Mouse (Mus musculus) G1E-ER4 (cell line): Measurements from ENCODE around the gene Cpsf3. TPM values are rescaled to one million over a fixed set of nuclear protein-coding genes. Genes with fewer than 3 reads are reported as not detected.

Experiments
- GATA1 ChIP-seq: IDR thresholded peaks from one replicate; pipeline ENCODE4 v1.8.0; 2012; ENCODE audit warnings: low read length, inconsistent platforms
- polyA plus RNA-seq: library from polyadenylated mRNA; stranded (reverse); fragments of >175 nt; gene quantifications from 2 replicates; pipeline ENCODE4 v1.2.3, GENCODE M21; 2012

Cpsf3 gene
- polyA plus RNA-seq, 1 experiment = 7.2 TPM

- TF ChIP-seq GATA1 = no peak
These were observed 484 bp downstream of the Cpsf3 start for GRCm38 (mm10) chr12:21285508-21286242.

DNA sequence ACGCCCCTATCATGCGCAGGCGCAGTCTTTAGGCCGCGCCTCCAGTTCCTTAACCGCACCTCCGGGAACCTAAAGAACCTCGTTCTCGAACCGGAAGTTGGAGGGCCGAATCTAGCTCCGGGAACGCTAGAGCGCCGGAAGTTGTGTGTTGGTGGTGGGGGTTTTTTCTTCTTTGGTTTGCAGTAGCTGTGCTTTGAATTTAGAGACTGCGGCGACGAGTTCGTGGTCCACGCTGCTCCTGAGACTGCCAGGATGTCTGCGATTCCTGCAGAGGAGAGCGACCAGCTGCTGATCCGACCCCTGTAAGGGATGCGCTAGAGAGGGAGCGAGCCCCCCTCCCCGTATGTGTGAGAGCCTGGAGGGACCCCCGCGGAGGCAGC is 1.0 kb downstream of the Cpsf3 start, which contains the start of gene Itgb1bp1:
Gene Itgb1bp1, minus strand, starts transcription at position 42 of the 380 bp plus-strand sequence.
- TF ChIP-seq GATA1 = no peak

- no peak for TF ChIP-seq GATA1
These were observed 1.8 kb downstream of the Cpsf3 start for GRCm38 (mm10) chr12:21286712-21287650.

DNA sequence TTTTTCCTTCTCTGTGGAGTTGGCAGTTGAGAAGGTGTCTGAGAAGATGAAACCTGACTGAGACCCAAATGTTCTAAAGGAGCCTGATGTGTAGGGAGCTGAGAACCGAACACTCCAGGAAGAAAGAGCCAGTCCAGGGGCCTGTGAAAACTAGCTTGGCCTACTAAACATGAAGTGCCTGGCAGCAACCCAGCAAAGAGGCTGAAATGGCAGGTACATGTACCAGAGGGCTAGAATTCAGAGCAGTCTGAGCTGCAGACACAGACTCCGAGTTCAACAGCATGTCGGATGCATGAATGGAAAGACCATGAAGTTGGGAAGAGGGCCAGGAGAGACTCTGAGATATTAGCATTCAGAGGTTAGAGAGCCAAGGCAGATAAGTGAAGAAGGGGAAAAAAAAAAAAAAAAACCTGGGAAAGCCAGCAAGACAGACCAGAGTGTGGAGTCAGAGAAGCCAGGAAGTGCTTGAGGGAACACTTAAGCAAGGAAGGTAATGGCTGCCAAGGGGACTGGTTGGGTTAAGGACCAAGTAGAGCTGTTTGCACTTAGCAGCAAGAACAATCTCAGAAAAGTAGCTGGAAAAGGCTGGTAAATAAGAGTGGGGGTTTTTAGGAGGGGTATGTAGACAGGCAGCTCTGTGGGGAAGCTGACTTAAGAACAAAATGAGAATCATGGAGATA is 3.7 kb downstream of the Cpsf3 start:
- TF ChIP-seq GATA1 = no peak

- TF ChIP-seq GATA1 = no peak
These were observed 4.5 kb downstream of the Cpsf3 start for GRCm38 (mm10) chr12:21289651-21290050.

DNA sequence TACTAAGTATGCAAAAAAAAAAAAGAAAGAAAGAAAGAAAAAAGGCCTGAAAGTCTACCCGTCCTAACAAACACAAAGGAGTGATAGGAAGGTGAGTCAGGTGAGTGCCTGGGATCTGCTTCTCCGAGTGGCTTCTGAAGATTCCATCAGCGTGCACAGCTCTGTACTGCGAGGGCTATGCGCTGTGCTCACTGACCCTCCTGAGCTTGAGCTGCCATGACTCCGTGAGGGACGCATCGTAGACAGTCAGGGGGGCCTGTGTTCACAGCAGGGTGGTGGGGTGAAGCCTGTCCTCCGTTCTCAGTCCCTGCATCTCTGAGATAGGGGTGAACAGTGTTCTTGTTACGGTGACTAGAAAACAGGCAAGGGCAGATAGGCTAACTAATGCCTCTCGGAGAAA is 13.7 kb downstream of the Cpsf3 start:
- TF ChIP-seq GATA1 = no peak

DNA sequence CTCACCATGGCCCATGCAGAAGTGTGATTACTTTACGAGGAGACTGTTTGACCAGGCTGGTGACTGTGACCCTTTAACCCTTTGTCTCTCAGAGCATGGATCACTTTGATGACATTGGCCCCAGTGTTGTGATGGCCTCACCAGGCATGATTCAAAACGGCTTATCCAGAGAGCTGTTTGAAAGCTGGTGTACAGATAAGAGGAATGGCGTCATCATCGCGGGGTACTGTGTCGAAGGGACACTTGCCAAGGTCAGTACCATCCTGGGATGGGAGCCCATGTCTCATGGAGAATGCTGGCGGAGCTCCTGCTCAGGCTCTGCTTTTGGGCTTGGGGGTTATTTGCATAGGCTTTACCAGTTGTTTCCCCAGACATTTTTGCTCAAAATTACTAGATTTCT is 16.1 kb downstream of the Cpsf3 start:
- no peak for TF ChIP-seq GATA1

GRCm38 (mm10) chr12:21301932-21302331 is 16.7 kb downstream of the Cpsf3 start:
- no peak for TF ChIP-seq GATA1

DNA sequence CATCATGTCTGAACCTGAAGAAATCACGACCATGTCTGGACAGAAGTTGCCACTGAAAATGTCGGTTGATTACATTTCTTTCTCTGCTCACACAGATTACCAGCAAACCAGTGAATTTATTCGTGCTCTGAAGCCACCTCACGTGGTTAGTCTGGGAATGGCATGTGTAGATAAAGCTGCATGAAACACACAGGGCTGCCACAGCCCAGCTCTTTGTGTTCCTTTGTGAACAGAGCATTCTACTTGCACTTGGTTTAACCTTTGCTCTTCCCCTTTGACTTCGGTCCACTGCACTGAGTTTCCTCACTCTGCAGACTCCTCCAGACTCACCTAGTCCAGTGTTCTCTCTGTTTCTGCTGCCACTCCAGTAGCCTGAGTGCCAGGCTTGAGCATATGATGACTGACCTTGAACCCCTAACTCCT is 17.2 kb downstream of the Cpsf3 start:
- no peak for TF ChIP-seq GATA1

- TF ChIP-seq GATA1 = no peak
These were observed 20.6 kb downstream of the Cpsf3 start for GRCm38 (mm10) chr12:21305741-21306140.

DNA sequence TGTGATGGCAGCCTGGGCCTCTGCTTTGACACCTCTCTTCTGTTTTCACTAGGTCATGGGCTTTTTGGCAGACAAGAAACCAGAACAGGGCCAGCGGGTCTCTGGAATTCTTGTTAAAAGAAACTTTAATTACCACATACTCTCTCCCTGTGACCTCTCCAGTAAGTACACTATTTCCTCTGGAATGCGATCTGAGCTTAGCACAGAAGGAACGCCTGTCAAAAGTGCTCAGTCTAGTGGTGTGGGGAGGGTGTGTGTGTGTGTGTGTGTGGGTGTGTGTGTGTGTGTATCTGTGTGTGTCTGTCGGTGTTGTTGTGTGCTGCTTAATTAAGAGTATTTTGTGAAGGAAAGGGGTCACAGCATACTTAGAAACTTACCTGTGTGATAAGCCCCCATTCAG is 21.5 kb downstream of the Cpsf3 start:
- TF ChIP-seq GATA1 = no peak

GRCm38 (mm10) chr12:21312201-21312600 is 27.0 kb downstream of the Cpsf3 start:
- TF ChIP-seq GATA1 = no peak

GRCm38 (mm10) chr12:21315923-21316868 is 31.0 kb downstream of the Cpsf3 start, which contains the start of gene Iah1:
Iah1 (plus strand) TSS chr12:21316389.
- TF ChIP-seq GATA1 = no peak

DNA sequence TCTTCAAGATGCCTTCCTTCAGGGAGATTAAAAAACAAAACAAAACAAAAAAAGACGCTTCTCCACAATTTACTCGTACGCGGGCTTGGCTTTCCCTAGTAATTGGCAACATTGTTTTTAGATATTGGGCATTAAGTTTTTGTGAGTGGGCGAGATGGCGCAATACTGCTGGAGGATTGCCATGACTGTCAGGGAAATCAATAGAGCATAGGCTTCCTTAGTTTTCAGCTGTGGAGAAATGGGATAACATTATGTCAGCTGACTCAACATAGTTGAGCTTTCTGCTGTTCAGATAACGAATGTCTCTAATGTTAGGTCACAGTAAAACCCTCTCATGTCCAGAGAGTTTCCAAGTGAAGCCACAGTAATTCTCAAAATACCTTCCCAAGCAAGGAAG is 31.7 kb downstream of the Cpsf3 start:
- TF ChIP-seq GATA1 = no peak
